Mouse (Mus musculus) liver, embryonic 16.5 days (tissue): ENCODE measurements at regions not wholly inside any gene's neighbourhood (a gene's known extent, or its start where the extent isn't known, plus 50 kb on each side); places are given as distances from the start of the nearest gene placed in this dataset.

Experiments used
- ATAC-seq: fragments of 200-750 bp; cut with Nextera tagmentation; 2 replicates; pipeline ENCODE4 v1.8.0; 2017; ENCODE audit warnings: low read depth, mild to moderate bottlenecking, moderate number of reproducible peaks, moderate library complexity
- H3K27ac ChIP-seq: fragments of 300-500 bp; sonication (generic); 2 replicates; pipeline ENCODE4 v1.5.1; 2014; ENCODE audit warnings: mild to moderate bottlenecking, low read length
- H3K27me3 ChIP-seq: fragments of 300-500 bp; sonication (generic); 2 replicates; pipeline ENCODE4 v1.6.1; 2014; ENCODE audit warnings: low read depth, low read length, mixed read lengths; ENCODE audit not compliant: control insufficient read depth, insufficient read depth
- H3K36me3 ChIP-seq: fragments of 300-500 bp; sonication (generic); 2 replicates; pipeline ENCODE4 v1.6.1; 2014; ENCODE audit warnings: mild to moderate bottlenecking; ENCODE audit not compliant: control insufficient read depth, insufficient read depth
- H3K4me1 ChIP-seq: fragments of 300-500 bp; sonication (generic); 2 replicates; pipeline ENCODE4 v1.6.1; 2014; ENCODE audit warnings: low read depth, low read length, mixed read lengths; ENCODE audit not compliant: control insufficient read depth
- H3K4me2 ChIP-seq: fragments of 300-500 bp; sonication (generic); 2 replicates; pipeline ENCODE4 v1.6.1; 2014; ENCODE audit warnings: low read depth, low read length, mixed read lengths
- H3K4me3 ChIP-seq: fragments of 300-500 bp; sonication (generic); 2 replicates; pipeline ENCODE4 v1.5.1; 2014; ENCODE audit warnings: low read depth, mild to moderate bottlenecking, low read length
- H3K9ac ChIP-seq: fragments of 300-500 bp; sonication (generic); 2 replicates; pipeline ENCODE4 v1.6.1; 2014; ENCODE audit warnings: low read depth, low read length
- H3K9me3 ChIP-seq: fragments of 300-500 bp; sonication (generic); replicated peaks from 2 replicates; pipeline ENCODE4 v1.6.1; 2016; ENCODE audit warnings: low read length; ENCODE audit not compliant: control insufficient read depth
- WGBS: fragments of 180-500 bp; shearing (Covaris S2); extraction: QIAGEN DNeasy Blood & Tissue Kit; methylation state at CpG from one replicate; pipeline ENCODE4 v1.1.7; 2014; ENCODE audit not compliant: insufficient replicate concordance; 5-methylcytosine and 5-hydroxymethylcytosine counted together

DNA sequence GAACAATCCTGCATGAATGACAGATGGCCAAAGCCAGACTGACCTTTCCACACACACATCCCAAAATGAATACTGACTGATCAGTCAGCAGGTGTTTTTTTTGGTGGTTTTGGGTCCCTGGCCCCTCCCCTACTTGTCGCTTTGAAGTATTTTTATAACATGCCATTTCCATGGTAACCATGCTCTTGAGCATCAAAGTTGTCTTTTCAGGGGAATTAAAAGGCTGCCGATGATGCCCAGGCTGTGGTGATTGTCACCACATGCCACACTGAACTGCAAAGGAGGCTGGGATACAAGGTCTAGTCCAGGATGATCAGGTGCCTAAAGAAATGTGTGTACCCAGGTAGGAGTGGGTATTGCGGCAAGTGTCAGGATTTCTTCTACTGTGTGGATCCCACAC lies 92.3 kb upstream of the Frmd4a start:
- no peaks in the 10 kb centered on the region for H3K4me1 ChIP-seq
- no peaks in the 10 kb centered on the region for H3K9me3 ChIP-seq

DNA sequence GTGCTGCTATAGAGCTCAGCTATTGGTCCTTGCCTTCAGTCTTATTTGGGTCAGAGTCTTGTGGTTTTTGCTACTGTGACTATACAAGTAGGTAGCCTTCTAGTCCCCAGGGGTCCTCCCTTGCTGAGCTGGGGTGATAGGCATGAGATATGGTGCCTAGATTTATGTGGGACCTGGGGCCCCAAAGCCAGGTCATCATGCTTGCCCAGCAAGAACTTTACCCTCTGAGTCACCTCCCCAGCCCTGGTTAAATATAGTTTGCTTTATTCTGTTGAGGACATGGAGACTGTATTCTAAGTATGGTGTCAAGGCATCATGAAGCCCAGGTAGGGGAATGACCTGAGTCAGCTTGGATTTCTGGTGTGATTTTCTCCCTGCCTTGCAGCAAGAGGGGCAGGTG lies 91.4 kb upstream of the Frmd4a start:
- H3K4me2 ChIP-seq, result no peak overlapping the region
- H3K27me3 ChIP-seq, result no peaks in the 10 kb centered on the region
- no peaks in the 10 kb centered on the region for H3K36me3 ChIP-seq
- H3K4me3 ChIP-seq, result no peak overlapping the region
- ATAC-seq, result no peak
- H3K9ac ChIP-seq, result no peak overlapping the region
- H3K4me1 ChIP-seq, result no peaks in the 10 kb centered on the region
- no peak overlapping the region for H3K27ac ChIP-seq
- no peaks in the 10 kb centered on the region for H3K9me3 ChIP-seq

More for the DNA sequence above, 92.3 kb upstream of the Frmd4a start:
- Histone ChIP-seq H3K4me3 (no peak overlapping the region), H3K9ac (no peak overlapping the region), H3K36me3 (no peaks in the 10 kb centered on the region), H3K27ac (no peak overlapping the region), H3K4me2 (no peak overlapping the region), H3K27me3 (no peaks in the 10 kb centered on the region)
- 70% methylated on average over 3 of the region's 3 CpGs for WGBS
- ATAC-seq, result no peak

DNA sequence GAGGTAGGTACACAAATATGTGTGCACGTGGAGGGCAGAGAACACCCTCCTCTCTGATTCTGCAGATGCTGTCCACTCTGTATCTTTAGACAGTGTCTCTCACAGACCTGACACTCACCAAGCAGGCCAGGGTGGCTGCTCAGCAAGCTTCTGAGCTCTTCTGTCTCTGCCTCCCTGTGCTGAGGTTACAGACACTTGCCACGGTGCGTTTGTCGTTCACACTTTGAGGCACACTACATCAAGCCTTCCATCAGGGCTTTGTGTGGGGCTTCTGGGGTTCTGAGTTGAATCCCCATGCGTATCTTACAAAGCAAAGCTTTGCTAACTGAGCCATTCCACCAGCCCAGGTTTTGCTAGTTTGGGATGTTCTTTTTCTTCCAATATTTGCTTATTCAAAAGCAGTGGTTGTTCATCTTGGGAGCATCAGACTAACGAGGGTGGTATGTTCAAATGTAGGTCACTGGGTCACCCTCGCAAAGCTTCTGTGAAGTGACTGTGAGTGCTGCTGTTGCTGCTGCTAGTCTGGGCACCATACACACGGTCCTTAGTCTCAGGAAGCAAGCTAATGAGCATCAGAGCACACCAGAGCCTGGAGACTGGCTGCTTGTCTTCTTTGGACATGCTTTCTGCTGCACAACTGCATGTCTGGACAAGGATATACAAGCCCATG lies 90.2 kb upstream of the Frmd4a start:
- no peak for ATAC-seq
- Histone ChIP-seq H3K9me3 (no peaks in the 10 kb centered on the region), H3K27me3 (no peaks in the 10 kb centered on the region), H3K9ac (no peak overlapping the region), H3K4me1 (no peaks in the 10 kb centered on the region), H3K36me3 (no peaks in the 10 kb centered on the region), H3K27ac (no peak overlapping the region), H3K4me3 (no peak overlapping the region), H3K4me2 (no peak overlapping the region)
- 54% methylated on average over 8 of the region's 8 CpGs for WGBS

DNA sequence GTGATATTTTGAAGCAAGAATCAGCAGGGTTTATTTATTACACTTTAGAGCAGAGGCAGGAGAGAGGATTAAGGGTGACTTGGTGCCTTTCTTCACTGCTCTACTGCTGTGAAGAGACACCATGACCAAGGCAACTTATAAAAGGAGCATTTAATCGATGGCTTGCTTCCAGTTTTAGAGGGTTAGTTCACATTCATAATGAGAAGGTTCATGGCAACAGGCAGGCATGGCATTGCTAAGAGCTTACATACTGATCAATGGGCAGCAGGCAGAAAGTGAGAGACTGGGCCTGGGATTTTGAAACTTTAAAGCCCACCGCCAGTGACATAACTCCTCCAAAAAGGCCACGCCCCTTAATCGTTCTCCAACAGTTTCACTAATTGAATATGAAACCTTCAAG lies 89.7 kb upstream of the Frmd4a start:
- Histone ChIP-seq H3K9ac (no peak overlapping the region), H3K4me1 (no peaks in the 10 kb centered on the region), H3K36me3 (no peaks in the 10 kb centered on the region), H3K4me2 (no peak overlapping the region), H3K27me3 (no peaks in the 10 kb centered on the region), H3K27ac (no peak overlapping the region), H3K4me3 (no peak overlapping the region), H3K9me3 (no peaks in the 10 kb centered on the region)
- WGBS, result 78% methylated on average over 4 of the region's 4 CpGs
- no peak for ATAC-seq

DNA sequence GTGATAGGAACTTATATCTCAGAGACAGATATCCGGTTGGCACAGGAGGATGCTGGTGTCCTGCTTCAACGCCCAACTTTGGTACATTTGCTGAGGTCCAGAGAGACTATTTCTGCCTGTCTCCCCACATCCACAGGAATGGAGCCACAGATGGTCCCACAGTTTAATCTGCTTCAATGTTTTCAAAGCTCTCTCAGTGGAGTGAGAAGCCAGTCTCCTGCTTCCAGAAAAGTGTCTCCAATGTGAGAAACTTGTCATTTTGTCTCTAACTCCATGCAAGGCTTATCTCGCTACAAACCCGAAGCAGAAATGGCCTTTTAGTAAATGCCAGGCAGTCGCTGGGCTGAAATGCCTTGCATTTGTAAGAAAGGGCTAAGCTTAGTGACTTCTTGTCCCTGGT lies 86.9 kb upstream of the Frmd4a start:
- 64% methylated on average over 5 of the region's 5 CpGs for WGBS
- no peaks in the 10 kb centered on the region for H3K27me3 ChIP-seq
- ATAC-seq, result no peak
- H3K4me1 ChIP-seq, result no peaks in the 10 kb centered on the region
- no peak overlapping the region for H3K9ac ChIP-seq
- H3K4me2 ChIP-seq, result no peak overlapping the region
- no peaks in the 10 kb centered on the region for H3K36me3 ChIP-seq
- H3K27ac ChIP-seq, result no peak overlapping the region
- no peaks in the 10 kb centered on the region for H3K9me3 ChIP-seq
- H3K4me3 ChIP-seq, result no peak overlapping the region

DNA sequence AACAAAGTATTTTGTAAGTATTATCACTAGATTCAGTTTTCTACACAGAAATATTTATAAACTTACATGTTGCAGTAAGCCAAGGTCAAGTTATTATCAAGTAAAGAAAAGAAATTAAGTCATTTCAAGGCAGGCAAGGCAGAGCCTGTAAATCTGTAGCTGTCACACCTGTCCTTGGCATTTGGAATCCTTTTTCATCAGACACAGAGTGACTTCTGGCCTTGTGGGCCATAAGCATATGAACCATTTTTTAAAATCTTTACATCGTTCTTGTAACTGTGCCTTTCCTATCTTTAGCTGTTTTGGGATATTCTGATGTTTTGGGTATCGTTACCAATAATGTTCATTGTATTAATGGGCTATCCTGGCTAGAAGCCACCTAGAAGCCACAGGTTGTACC lies 76.7 kb upstream of the Frmd4a start:
- no peak overlapping the region for H3K27ac ChIP-seq
- no peak overlapping the region for H3K4me3 ChIP-seq
- no peaks in the 10 kb centered on the region for H3K9me3 ChIP-seq
- H3K9ac ChIP-seq, result no peak overlapping the region
- H3K4me1 ChIP-seq, result no peaks in the 10 kb centered on the region
- no peak overlapping the region for H3K4me2 ChIP-seq
- ATAC-seq, result no peak
- no peaks in the 10 kb centered on the region for H3K27me3 ChIP-seq
- 55% methylated on average over 2 of the region's 2 CpGs for WGBS
- H3K36me3 ChIP-seq, result no peaks in the 10 kb centered on the region

DNA sequence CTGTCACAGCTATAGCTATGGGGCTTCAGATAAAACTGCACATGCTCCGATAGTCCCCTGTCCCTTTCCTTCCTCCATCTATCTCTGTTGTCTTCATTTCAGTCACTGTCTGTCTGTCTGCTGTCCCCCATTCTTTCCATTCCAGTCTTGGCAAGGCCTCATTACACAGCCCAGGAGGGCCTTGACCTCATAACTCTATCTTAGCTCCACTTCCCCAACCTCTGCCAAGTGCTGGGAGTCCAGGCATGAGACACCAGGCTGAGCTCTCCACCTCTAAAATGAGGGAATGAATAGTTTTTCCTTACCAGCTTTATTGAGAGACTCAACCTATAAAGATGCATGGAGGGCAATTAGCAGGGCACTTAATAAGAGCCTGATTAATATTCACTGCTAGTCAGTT lies 76.0 kb upstream of the Frmd4a start:
- Histone ChIP-seq H3K4me1 (no peaks in the 10 kb centered on the region), H3K27me3 (no peaks in the 10 kb centered on the region), H3K9ac (no peak overlapping the region), H3K4me3 (no peak overlapping the region), H3K4me2 (no peak overlapping the region), H3K36me3 (no peaks in the 10 kb centered on the region), H3K27ac (no peak overlapping the region), H3K9me3 (no peaks in the 10 kb centered on the region)
- ATAC-seq, result no peak
- 68% methylated on average over 1 of the region's 1 CpGs for WGBS

DNA sequence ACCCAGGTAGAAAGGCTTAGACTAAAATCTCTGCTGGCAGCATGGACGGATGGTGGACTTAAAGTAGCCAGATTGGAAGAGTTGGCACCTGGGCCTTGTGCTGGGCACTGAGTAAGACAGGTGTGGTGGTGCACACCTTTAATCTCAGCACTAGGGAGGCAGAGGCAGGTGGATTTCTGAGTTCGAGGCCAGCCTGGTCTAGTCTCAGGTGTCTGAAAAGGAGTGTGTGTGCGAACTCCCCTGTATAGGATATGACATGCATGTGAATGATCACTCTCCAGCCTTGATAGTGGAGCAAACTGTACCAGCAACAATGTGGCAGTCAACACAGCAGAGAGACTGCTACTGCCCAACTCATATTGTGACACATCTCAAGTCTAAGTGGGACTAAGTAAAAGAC lies 70.1 kb upstream of the Frmd4a start:
- Histone ChIP-seq H3K36me3 (no peaks in the 10 kb centered on the region), H3K9ac (no peak overlapping the region), H3K27ac (no peak overlapping the region), H3K27me3 (no peaks in the 10 kb centered on the region), H3K4me2 (no peak overlapping the region), H3K4me1 (no peaks in the 10 kb centered on the region), H3K9me3 (no peaks in the 10 kb centered on the region), H3K4me3 (no peak overlapping the region)
- ATAC-seq, result no peak
- WGBS, result 53% methylated on average over 3 of the region's 3 CpGs

DNA sequence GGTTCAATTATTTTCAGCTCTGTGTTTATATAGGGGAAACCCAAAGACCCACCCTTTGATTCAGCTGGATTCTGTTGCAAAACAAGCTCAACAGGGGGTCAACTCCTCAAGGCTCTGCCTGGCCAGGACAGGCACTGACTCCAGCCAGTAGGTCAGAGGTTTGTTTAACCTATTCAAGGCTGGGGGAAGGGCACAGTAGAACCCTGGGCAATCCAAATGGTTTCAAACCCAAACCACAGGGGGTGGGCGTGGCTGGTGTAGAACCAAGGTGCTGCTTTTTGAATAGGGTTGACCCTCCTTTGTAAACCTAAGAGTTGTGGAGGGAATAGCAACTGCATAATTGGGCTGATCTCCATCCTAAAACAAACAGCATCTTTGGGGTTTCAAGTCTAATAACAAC lies 69.2 kb upstream of the Frmd4a start:
- no peaks in the 10 kb centered on the region for H3K27me3 ChIP-seq
- H3K4me2 ChIP-seq, result no peak overlapping the region
- H3K4me3 ChIP-seq, result no peak overlapping the region
- H3K9me3 ChIP-seq, result no peaks in the 10 kb centered on the region
- no peaks in the 10 kb centered on the region for H3K4me1 ChIP-seq
- ATAC-seq, result no peak
- H3K9ac ChIP-seq, result no peak overlapping the region
- 46% methylated on average over 1 of the region's 1 CpGs for WGBS
- H3K36me3 ChIP-seq, result no peaks in the 10 kb centered on the region
- no peak overlapping the region for H3K27ac ChIP-seq

DNA sequence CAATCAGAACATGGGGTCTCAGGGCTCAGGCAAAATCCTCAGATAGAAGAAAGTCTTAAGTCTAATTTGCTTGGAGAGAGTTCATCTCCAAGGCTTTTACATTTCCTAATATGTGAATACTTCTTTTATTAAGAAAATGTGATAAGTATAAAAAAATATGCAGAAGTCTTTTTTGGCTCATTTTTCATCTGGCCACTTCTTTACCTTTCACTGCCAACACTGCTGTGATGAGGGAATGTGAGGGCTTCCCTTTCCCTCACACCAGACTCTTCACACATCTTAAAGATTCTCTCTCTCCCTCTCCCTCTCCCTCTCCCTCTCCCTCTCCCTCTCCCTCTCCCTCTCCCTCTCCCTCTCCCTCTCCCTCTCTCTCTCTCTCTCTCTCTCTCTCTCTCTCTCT lies 60.0 kb upstream of the Frmd4a start:
- H3K4me2 ChIP-seq, result no peak overlapping the region
- no peaks in the 10 kb centered on the region for H3K9me3 ChIP-seq
- no peak overlapping the region for H3K27ac ChIP-seq
- H3K36me3 ChIP-seq, result no peaks in the 10 kb centered on the region
- H3K4me1 ChIP-seq, result no peaks in the 10 kb centered on the region
- ATAC-seq, result no peak
- H3K9ac ChIP-seq, result no peak overlapping the region
- no peak overlapping the region for H3K4me3 ChIP-seq
- H3K27me3 ChIP-seq, result no peaks in the 10 kb centered on the region
